Mouse (Mus musculus): ENCODE measurements at regions not wholly inside any gene's neighbourhood (a gene's known extent, or its start where the extent isn't known, plus 50 kb on each side); places are given as distances from the start of the nearest gene placed in this dataset.

DNA sequence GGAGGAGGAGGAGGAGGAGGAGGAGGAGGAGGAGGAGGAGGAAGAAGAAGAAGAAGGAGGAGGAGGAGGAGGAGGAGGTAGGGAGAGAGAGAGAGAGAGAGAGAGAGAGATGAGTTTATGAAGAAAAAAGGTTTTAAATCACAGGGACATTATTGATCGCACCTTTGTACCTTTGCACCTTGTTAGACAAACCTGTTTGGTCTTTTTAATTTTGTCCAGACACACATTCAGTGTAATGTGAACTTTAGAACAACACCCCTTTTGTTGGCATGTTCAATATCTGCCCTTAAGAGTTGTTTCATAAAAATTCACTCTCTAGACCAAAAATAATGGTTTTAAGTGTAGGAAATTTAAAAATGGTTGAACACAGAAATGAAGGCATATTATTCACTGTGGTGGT, 527.5 kb upstream of the Gm5415 start:
- Histone ChIP-seq H3K27me3 (ENCODE audit: control insufficient read depth, insufficient read depth, low read length) (no peaks in the 10 kb centered on the region), H3K27ac (no peak overlapping the region), H3K9ac (replicated peaks) (no peak overlapping the region), H3K4me1 (replicated peaks; ENCODE audit: control insufficient read depth in 2 of 2, insufficient read depth in 2 of 2, low read length in 1 of 2) (no peaks in the 10 kb centered on the region), H3K36me3 (replicated peaks; ENCODE audit: control insufficient read depth, insufficient read depth, low read depth) (no peaks in the 10 kb centered on the region), H3K4me3 (ENCODE audit: insufficient read depth in 1 of 2, low read depth in 2 of 2, low read length in 2 of 2) (no peak overlapping the region), H3K9me3 (ENCODE audit: control insufficient read depth, low read length) (no peaks in the 10 kb centered on the region), H3K4me2 (ENCODE audit: low read depth) (no peak overlapping the region)
- DNase-seq (ENCODE audit: low read depth in 3 of 3, low spot score in 3 of 3) (no peak), ATAC-seq (ENCODE audit: insufficient read depth) (no peak)
- TF ChIP-seq EP300 (IDR thresholded peaks at IDR 0.05; ENCODE audit: low read depth) (no peak), CTCF (IDR thresholded peaks at IDR 0.05; ENCODE audit: low read depth) (no peak)
- 63% methylated on average over 1 of the region's 1 CpGs for WGBS (ENCODE audit: insufficient replicate concordance)

- 48% methylated on average over 2 of the region's 2 CpGs for WGBS (ENCODE audit: insufficient replicate concordance)
- Histone ChIP-seq H3K9me3 (ENCODE audit: control insufficient read depth, low read length) (no peaks in the 10 kb centered on the region), H3K27ac (no peak overlapping the region), H3K4me3 (ENCODE audit: insufficient read depth in 1 of 2, low read depth in 2 of 2, low read length in 2 of 2) (no peak overlapping the region), H3K36me3 (replicated peaks; ENCODE audit: control insufficient read depth, insufficient read depth, low read depth) (no peaks in the 10 kb centered on the region), H3K27me3 (ENCODE audit: control insufficient read depth, insufficient read depth, low read length) (no peaks in the 10 kb centered on the region), H3K4me2 (ENCODE audit: low read depth) (no peak overlapping the region), H3K9ac (replicated peaks) (no peak overlapping the region), H3K4me1 (replicated peaks; ENCODE audit: control insufficient read depth in 2 of 2, insufficient read depth in 2 of 2, low read length in 1 of 2) (no peaks in the 10 kb centered on the region)
- DNase-seq (ENCODE audit: low read depth in 3 of 3, low spot score in 3 of 3) = no peak
- TF ChIP-seq EP300 (IDR thresholded peaks at IDR 0.05; ENCODE audit: low read depth) (no peak), CTCF (IDR thresholded peaks at IDR 0.05; ENCODE audit: low read depth) (no peak)
- ATAC-seq (ENCODE audit: insufficient read depth) = no peak
Measured at GRCm38 (mm10) chr1:33058010-33058409, 510.9 kb upstream of the Gm5415 start.

GRCm38 (mm10) chr1:33044388-33044787, 497.3 kb upstream of the Gm5415 start:
- Histone ChIP-seq H3K9me3 (ENCODE audit: control insufficient read depth, low read length) (no peaks in the 10 kb centered on the region), H3K9ac (replicated peaks) (no peak overlapping the region), H3K4me1 (replicated peaks; ENCODE audit: control insufficient read depth in 2 of 2, insufficient read depth in 2 of 2, low read length in 1 of 2) (no peaks in the 10 kb centered on the region), H3K27ac (no peak overlapping the region), H3K4me2 (ENCODE audit: low read depth) (no peak overlapping the region), H3K4me3 (ENCODE audit: insufficient read depth in 1 of 2, low read depth in 2 of 2, low read length in 2 of 2) (no peak overlapping the region), H3K36me3 (replicated peaks; ENCODE audit: control insufficient read depth, insufficient read depth, low read depth) (no peaks in the 10 kb centered on the region), H3K27me3 (ENCODE audit: control insufficient read depth, insufficient read depth, low read length) (no peaks in the 10 kb centered on the region)
- ATAC-seq (ENCODE audit: insufficient read depth) (no peak), DNase-seq (ENCODE audit: low read depth in 3 of 3, low spot score in 3 of 3) (no peak)
- WGBS (ENCODE audit: insufficient replicate concordance) = 48% methylated on average over 2 of the region's 2 CpGs
- TF ChIP-seq EP300 (IDR thresholded peaks at IDR 0.05; ENCODE audit: low read depth) (no peak), CTCF (IDR thresholded peaks at IDR 0.05; ENCODE audit: low read depth) (no peak)

DNA sequence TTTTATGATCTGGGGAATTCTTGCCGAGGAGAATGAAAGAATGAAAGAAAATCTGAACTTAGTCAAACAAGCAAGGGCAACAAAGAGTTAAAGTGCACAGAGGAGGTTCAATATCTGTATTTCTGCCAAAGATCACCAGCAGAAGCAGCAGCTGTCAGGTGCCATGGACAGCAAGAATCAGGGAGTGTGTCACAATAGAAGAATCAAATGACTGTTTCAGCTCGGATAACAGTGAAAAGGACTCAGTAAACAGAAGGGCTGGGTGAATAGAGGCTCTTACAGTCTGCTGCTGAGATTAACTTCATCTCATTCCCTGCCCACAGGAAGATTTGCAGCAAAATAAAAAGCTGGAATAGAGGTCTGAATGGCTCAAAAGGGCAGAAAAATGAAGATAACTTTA, 495.3 kb upstream of the Gm5415 start:
- H3K4me1 ChIP-seq (replicated peaks; ENCODE audit: control insufficient read depth in 2 of 2, insufficient read depth in 2 of 2, low read length in 1 of 2) = no peaks in the 10 kb centered on the region
- 45% methylated on average over 2 of the region's 2 CpGs for WGBS (ENCODE audit: insufficient replicate concordance)
- H3K27ac ChIP-seq = no peak overlapping the region
- no peak overlapping the region for H3K9ac ChIP-seq (replicated peaks)
- no peaks in the 10 kb centered on the region for H3K27me3 ChIP-seq (ENCODE audit: control insufficient read depth, insufficient read depth, low read length)
- DNase-seq (ENCODE audit: low read depth in 3 of 3, low spot score in 3 of 3) (no peak), ATAC-seq (ENCODE audit: insufficient read depth) (no peak)
- H3K36me3 ChIP-seq (replicated peaks; ENCODE audit: control insufficient read depth, insufficient read depth, low read depth) = no peaks in the 10 kb centered on the region
- TF ChIP-seq EP300 (IDR thresholded peaks at IDR 0.05; ENCODE audit: low read depth) = no peak
- no peak for TF ChIP-seq CTCF (IDR thresholded peaks at IDR 0.05; ENCODE audit: low read depth)
- H3K4me2 ChIP-seq (ENCODE audit: low read depth) = no peak overlapping the region
- H3K4me3 ChIP-seq (ENCODE audit: insufficient read depth in 1 of 2, low read depth in 2 of 2, low read length in 2 of 2) = no peak overlapping the region
- H3K9me3 ChIP-seq (ENCODE audit: control insufficient read depth, low read length) = no peaks in the 10 kb centered on the region

DNA sequence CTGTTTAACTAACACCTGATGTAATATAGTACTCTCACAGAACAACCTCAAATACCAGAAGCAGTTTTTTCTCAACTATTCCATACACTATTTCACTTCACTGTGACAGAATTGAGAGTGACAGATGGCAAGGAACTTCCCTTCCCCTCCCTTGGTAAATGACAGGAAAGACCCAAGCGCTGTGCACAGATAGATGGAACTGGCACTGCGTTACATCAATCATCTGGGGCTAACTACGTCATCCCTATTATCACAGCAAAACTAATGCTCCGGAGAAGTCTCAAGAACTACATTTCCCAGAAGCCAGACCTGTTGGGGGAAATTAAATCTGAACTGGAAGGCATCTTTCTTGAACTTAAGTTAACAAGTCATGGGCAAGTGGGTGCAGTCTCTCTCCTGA, 493.6 kb upstream of the Gm5415 start:
- Histone ChIP-seq H3K9me3 (ENCODE audit: control insufficient read depth, low read length) (no peaks in the 10 kb centered on the region), H3K27me3 (ENCODE audit: control insufficient read depth, insufficient read depth, low read length) (no peaks in the 10 kb centered on the region), H3K4me2 (ENCODE audit: low read depth) (no peak overlapping the region), H3K9ac (replicated peaks) (no peak overlapping the region), H3K36me3 (replicated peaks; ENCODE audit: control insufficient read depth, insufficient read depth, low read depth) (no peaks in the 10 kb centered on the region), H3K27ac (no peak overlapping the region), H3K4me3 (ENCODE audit: insufficient read depth in 1 of 2, low read depth in 2 of 2, low read length in 2 of 2) (no peak overlapping the region), H3K4me1 (replicated peaks; ENCODE audit: control insufficient read depth in 2 of 2, insufficient read depth in 2 of 2, low read length in 1 of 2) (no peaks in the 10 kb centered on the region)
- no peak for ATAC-seq (ENCODE audit: insufficient read depth)
- WGBS (ENCODE audit: insufficient replicate concordance) = 51% methylated on average over 4 of the region's 4 CpGs
- DNase-seq (ENCODE audit: low read depth in 3 of 3, low spot score in 3 of 3) = no peak
- TF ChIP-seq CTCF (IDR thresholded peaks at IDR 0.05; ENCODE audit: low read depth) = no peak
- TF ChIP-seq EP300 (IDR thresholded peaks at IDR 0.05; ENCODE audit: low read depth) = no peak
